Mouse (Mus musculus) brain, embryonic 14.5 days (tissue): ENCODE measurements around the gene Nt5c3b.

ENCODE experiments used
- CTCF ChIP-seq: fragments of 200-500 bp; IDR thresholded peaks from 2 replicates; pipeline ENCODE4 v1.5.1; 2012; ENCODE audit warnings: inconsistent platforms, mild to moderate bottlenecking, moderate library complexity, borderline replicate concordance; ENCODE audit not compliant: insufficient read depth, insufficient read length; ENCODE audit errors: extremely low read depth
- POLR2A ChIP-seq: fragments of 200-500 bp; IDR thresholded peaks from 2 replicates; pipeline ENCODE4 v1.6.1; 2012; ENCODE audit warnings: mild to moderate bottlenecking, inconsistent platforms, borderline replicate concordance; ENCODE audit not compliant: poor library complexity, insufficient read depth, insufficient read length, severe bottlenecking; ENCODE audit errors: extremely low read depth

DNA sequence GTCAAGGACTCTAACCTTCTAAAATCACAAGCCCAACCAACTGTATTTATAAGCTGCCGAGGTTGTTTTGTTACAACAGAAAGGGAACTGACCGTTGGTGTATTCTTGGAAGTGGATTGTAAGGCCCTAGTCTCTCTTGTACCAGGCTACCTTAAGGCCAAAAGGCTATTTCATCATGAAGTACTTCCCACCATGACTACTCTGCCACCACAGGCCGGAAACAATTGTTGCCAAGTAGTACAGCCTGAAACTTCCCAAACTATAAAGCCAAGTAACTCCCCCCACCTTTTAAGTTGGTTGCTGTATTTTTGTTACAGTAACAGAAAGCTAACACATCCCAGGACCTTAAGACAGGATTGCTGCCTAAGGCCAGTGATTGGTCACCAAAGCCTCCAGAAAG, 14.8 kb downstream of the Nt5c3b start:
- TF ChIP-seq CTCF (no peak), POLR2A (no peak)
